Mouse (Mus musculus) small intestine, adult 2 months (tissue): ENCODE measurements around the gene Wdr90. TPM values are rescaled to one million over a fixed set of nuclear protein-coding genes. Genes with fewer than 3 reads are reported as not detected.

Source experiments
- H3K27ac ChIP-seq: fragments of 200-500 bp; 2 replicates; pipeline ENCODE4 v1.5.1; 2012; ENCODE audit warnings: low read depth, low read length, control low read depth, inconsistent platforms; ENCODE audit not compliant: insufficient read depth
- H3K27me3 ChIP-seq: fragments of 200-500 bp; 2 replicates; pipeline ENCODE4 v1.6.1; 2012; ENCODE audit warnings: mild to moderate bottlenecking, moderate library complexity, low read length, inconsistent platforms; ENCODE audit not compliant: control insufficient read depth, insufficient read depth
- H3K36me3 ChIP-seq: fragments of 200-500 bp; 2 replicates; pipeline ENCODE4 v1.6.1; 2012; ENCODE audit warnings: mild to moderate bottlenecking, low read length, control low read depth, inconsistent platforms; ENCODE audit not compliant: control insufficient read depth, insufficient read depth
- H3K4me1 ChIP-seq: fragments of 200-500 bp; 2 replicates; pipeline ENCODE4 v1.6.1; 2012; ENCODE audit warnings: low read length, inconsistent platforms, mixed read lengths; ENCODE audit not compliant: control insufficient read depth, insufficient read depth, insufficient read length
- H3K4me3 ChIP-seq: fragments of 200-500 bp; 2 replicates; pipeline ENCODE4 v1.5.1; 2012; ENCODE audit warnings: low read depth, mild to moderate bottlenecking, control low read depth, inconsistent platforms, low read length, moderate library complexity
- CTCF ChIP-seq: fragments of 200-500 bp; IDR thresholded peaks from 2 replicates; pipeline ENCODE4 v1.5.1; 2012; ENCODE audit warnings: low read depth, mild to moderate bottlenecking, control low read depth, inconsistent platforms, low read length, moderate library complexity, mixed read lengths; ENCODE audit not compliant: insufficient replicate concordance, insufficient read length; ENCODE audit errors: extremely low read depth
- POLR2A ChIP-seq: fragments of 200-500 bp; IDR thresholded peaks from 2 replicates; pipeline ENCODE4 v1.6.1; 2012; ENCODE audit warnings: low read depth, mild to moderate bottlenecking, control low read depth, inconsistent platforms, low read length, moderate library complexity
- WGBS: fragments of 180-500 bp; shearing (Covaris S2); methylation state at CpG from one replicate; pipeline ENCODE4 v1.1.7; 2018; 5-methylcytosine and 5-hydroxymethylcytosine counted together
- polyA plus RNA-seq: library from polyadenylated mRNA; depleted of rRNA; stranded (reverse); fragments of >200 nt; gene quantifications from 2 replicates; pipeline ENCODE4 v1.2.3, GENCODE M21; 2012

Gene Wdr90
- polyA plus RNA-seq, 1 experiment: 13.3 TPM

- 90% methylated on average over 2 of the region's 2 CpGs for WGBS
Measured at GRCm38 (mm10) chr17:25869954-25870353, 8.7 kb upstream of the Wdr90 start.

GRCm38 (mm10) chr17:25869498-25869897 lies 8.2 kb upstream of the Wdr90 start:
- Histone ChIP-seq H3K27me3 (no peaks in the 10 kb centered on the region), H3K4me3 (no peak overlapping the region), H3K36me3 (no peaks in the 10 kb centered on the region), H3K27ac (no peak overlapping the region), H3K4me1 (peaks cover 25% of the 10 kb centered on the region)
- 86% methylated on average over 8 of the region's 8 CpGs for WGBS
- TF ChIP-seq POLR2A (no peak), CTCF (no peak)

More at GRCm38 (mm10) chr17:25869954-25870353, 8.7 kb upstream of the Wdr90 start:
- Histone ChIP-seq H3K27ac (no peak overlapping the region), H3K36me3 (no peaks in the 10 kb centered on the region), H3K27me3 (no peaks in the 10 kb centered on the region), H3K4me1 (peaks cover 20% of the 10 kb centered on the region), H3K4me3 (no peak overlapping the region)
- TF ChIP-seq CTCF (no peak), POLR2A (no peak)

GRCm38 (mm10) chr17:25868601-25869191 lies 7.4 kb upstream of the Wdr90 start, which contains the start of gene Mcrip2:
Gene Mcrip2, minus strand, starts transcription at chr17:25868764.
- under 1% methylated on average over 24 of the region's 24 CpGs for WGBS
- Histone ChIP-seq H3K4me1 (peaks cover 31% of the 10 kb centered on the region), H3K36me3 (no peaks in the 10 kb centered on the region), H3K27ac (peak within 1 kb of the TSS; percentile 64), H3K27me3 (no peaks in the 10 kb centered on the region), H3K4me3 (peak within 1 kb of the TSS; percentile 90)
- TF ChIP-seq CTCF: no peak
- peak; percentile 68 for TF ChIP-seq POLR2A

GRCm38 (mm10) chr17:25867836-25868600 lies 6.7 kb upstream of the Wdr90 start:
- Histone ChIP-seq H3K36me3 (no peaks in the 10 kb centered on the region), H3K27me3 (no peaks in the 10 kb centered on the region), H3K4me3 (peak overlapping the region; percentile 90), H3K27ac (peak overlapping the region; percentile 64), H3K4me1 (peaks cover 34% of the 10 kb centered on the region)
- WGBS: 1% methylated on average over 42 of the region's 42 CpGs
- TF ChIP-seq POLR2A: no peak
- TF ChIP-seq CTCF: no peak

GRCm38 (mm10) chr17:25867509-25867835 lies 6.2 kb upstream of the Wdr90 start:
- Histone ChIP-seq H3K4me1 (peaks cover 34% of the 10 kb centered on the region), H3K27ac (peak overlapping the region; percentile 64), H3K27me3 (no peaks in the 10 kb centered on the region), H3K4me3 (peak overlapping the region; percentile 90), H3K36me3 (no peaks in the 10 kb centered on the region)
- 7% methylated on average over 7 of the region's 7 CpGs for WGBS
- no peak for TF ChIP-seq POLR2A
- no peak for TF ChIP-seq CTCF

- no peak overlapping the region for H3K4me3 ChIP-seq
- TF ChIP-seq CTCF: no peak
- TF ChIP-seq POLR2A: no peak
- WGBS: 74% methylated on average over 3 of the region's 3 CpGs
- H3K27ac ChIP-seq: no peak overlapping the region
- peaks cover 39% of the 10 kb centered on the region for H3K4me1 ChIP-seq
- H3K36me3 ChIP-seq: no peaks in the 10 kb centered on the region
- no peaks in the 10 kb centered on the region for H3K27me3 ChIP-seq
Measured at GRCm38 (mm10) chr17:25866172-25866571, 4.9 kb upstream of the Wdr90 start.

GRCm38 (mm10) chr17:25865288-25865687 lies 4.0 kb upstream of the Wdr90 start:
- H3K36me3 ChIP-seq: no peaks in the 10 kb centered on the region
- TF ChIP-seq POLR2A (peak; percentile 26; the same call in 1 of the 2 replicates), CTCF (no peak)
- H3K27ac ChIP-seq: peak overlapping the region; percentile 44; the same call in 1 of the 2 replicates
- 43% methylated on average over 11 of the region's 11 CpGs for WGBS
- H3K27me3 ChIP-seq: no peaks in the 10 kb centered on the region
- peaks cover 45% of the 10 kb centered on the region for H3K4me1 ChIP-seq
- H3K4me3 ChIP-seq: peak overlapping the region; percentile 39
